Mouse (Mus musculus) bone marrow, adult 2 months (tissue): ENCODE results near the gene Ninj2.

Experiments used
- CTCF ChIP-seq: fragments of 200-500 bp; IDR thresholded peaks from 2 replicates; pipeline ENCODE4 v1.5.1; 2011; ENCODE audit warnings: low read length, control low read depth; ENCODE audit not compliant: control insufficient read depth, insufficient read depth
- POLR2A ChIP-seq: fragments of 200-500 bp; IDR thresholded peaks from 2 replicates; pipeline ENCODE4 v1.6.1; 2011; ENCODE audit warnings: low read depth, mild to moderate bottlenecking, control low read depth, low read length, borderline replicate concordance; ENCODE audit not compliant: control insufficient read depth

- TF ChIP-seq POLR2A: no peak
- TF ChIP-seq CTCF: no peak
Observed at GRCm38 (mm10) chr6:120127321-120127720, 34.2 kb downstream of the Ninj2 start.
